Mouse (Mus musculus): Measurements from ENCODE around the gene P3h3. TPM values are rescaled to one million over a fixed set of nuclear protein-coding genes. Genes with fewer than 3 reads are reported as not detected.
A peak's percentile ranks its signal among the peaks of the same experiment; 100 is the strongest.
"Not testable (repeated sequence)": the region's sequence is repeated elsewhere in the genome, so short reads cannot be mapped to it uniquely, and the experiment has no call there.

Gene P3h3
- polyA plus RNA-seq, 1 experiment from 2014 or later: 60.5 TPM

DNA sequence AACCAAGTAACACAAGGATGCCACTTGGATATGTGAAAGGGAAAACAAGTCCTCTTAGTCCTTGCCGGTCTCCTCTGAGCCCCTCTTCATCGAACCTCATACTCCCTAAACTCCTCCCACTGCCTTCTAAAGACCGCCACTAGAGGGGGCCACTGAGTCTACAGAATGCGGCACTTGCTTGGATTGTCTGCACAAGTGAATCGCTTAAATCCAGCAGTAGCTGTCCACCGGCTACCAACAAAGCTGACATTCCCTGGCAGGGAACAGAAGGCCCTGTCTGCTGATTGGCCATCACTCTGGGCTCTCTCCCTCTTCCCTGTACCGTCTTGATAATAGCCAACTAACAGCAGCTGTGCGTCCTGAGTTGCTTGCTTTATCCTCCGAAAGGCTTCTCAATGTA is 10.2 kb downstream of the P3h3 start:
- no peak overlapping the region; the same call in 1 of the 2 replicates for H3K4me3 ChIP-seq
- 0 out of 2 replicates have a peak overlapping the region, but pooled peaks have one; percentile 0 for H3K4me2 ChIP-seq
- H3K27ac ChIP-seq: no peak overlapping the region
- no peaks in the 10 kb centered on the region for H3K9me3 ChIP-seq
- peak; percentile 63 for ATAC-seq (ENCODE audit: insufficient number of reproducible peaks, insufficient read depth, low FRiP score, low TSS enrichment, low read depth)
- peaks cover 67% of the 10 kb centered on the region for H3K36me3 ChIP-seq
- H3K4me1 ChIP-seq: 0 out of 2 replicates have a peak, but pooled peaks cover 6% of the 10 kb centered on the region
- no peak overlapping the region for H3K9ac ChIP-seq
- WGBS: 14% methylated on average over 9 of the region's 9 CpGs
- H3K27me3 ChIP-seq: no peaks in the 10 kb centered on the region

DNA sequence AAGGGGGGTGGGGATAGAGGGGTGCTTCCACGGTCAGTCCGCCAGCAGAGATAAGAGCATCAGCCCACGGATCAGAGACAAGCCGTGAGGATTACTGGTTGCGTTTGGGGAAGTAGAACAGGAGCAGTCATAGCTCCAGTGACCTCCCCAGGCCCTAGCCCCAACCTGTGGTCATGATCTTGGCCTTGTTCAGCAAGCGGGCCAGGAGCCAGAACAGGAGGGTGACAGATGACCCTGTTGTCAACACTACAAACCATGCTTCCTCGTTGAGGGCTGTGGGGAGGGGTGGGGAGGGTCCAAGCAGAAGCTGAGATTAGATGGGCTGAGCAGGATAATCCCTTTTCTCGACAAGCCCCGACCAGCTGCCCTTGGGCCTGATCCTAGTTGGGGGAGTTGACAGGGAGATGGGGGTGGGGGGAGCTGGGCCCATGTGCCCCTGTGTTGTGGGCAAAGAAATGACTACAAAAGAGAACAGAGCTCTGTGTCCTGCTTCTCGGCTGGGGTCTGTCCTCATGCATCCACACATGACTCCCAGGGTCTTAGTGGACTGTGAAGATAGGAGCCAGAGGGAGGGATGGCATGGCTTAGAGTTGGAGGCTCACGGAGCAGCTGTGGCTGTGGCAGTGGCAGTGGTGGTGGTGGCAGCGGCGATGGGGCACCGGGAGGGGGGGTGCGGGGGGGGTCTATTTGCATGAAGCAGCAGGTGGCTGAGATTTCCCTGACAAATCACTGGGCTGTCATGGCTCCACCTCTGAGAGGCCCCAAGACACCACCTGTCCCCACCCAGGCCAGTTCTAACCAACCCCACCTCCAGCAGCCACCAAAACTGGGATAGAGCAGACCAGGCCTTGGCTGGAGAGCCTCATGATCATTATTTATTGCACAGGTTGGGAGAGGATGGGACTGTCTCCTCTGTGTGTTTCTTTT is 17.0 kb downstream of the P3h3 start, which contains the start of gene Gnb3:
TSS of gene Gnb3 (minus strand) at position 35 of the 927 bp plus-strand sequence.
- Histone ChIP-seq H3K9ac (peak within 1 kb of the TSS; percentile 58), H3K4me2 (peak within 1 kb of the TSS; percentile 28), H3K27me3 (no peaks in the 10 kb centered on the region), H3K27ac (no peak within 1 kb of the TSS), H3K36me3 (peaks cover 35% of the 10 kb centered on the region), H3K4me1 (peaks cover 22% of the 10 kb centered on the region), H3K9me3 (no peaks in the 10 kb centered on the region), H3K4me3 (no peak within 1 kb of the TSS)
- ATAC-seq (ENCODE audit: insufficient number of reproducible peaks, insufficient read depth, low FRiP score, low TSS enrichment, low read depth): no peak
- WGBS: 25% methylated on average over 15 of the region's 15 CpGs

DNA sequence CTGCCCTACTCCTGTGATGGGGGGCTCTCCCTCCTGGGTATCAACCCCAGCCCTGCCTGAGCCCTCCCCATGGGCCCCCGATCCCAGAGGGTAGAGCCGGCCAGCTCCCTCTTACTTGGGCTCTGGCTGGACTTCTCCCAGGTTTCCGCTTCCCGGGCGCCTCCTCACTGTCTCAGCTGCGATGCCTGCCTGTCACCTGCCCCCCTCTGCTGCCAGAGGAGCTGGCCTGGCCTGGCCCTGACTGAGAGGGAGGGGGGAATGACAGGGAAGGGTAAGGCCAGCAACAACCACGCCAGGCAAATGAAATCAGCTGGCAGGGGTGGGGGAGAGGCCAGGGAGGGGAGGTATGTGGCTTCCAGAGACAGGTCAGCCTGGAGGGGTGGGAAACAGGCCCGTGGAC is 17.7 kb downstream of the P3h3 start:
- H3K4me1 ChIP-seq: peaks cover 28% of the 10 kb centered on the region
- peak overlapping the region; percentile 28 for H3K4me2 ChIP-seq
- no peaks in the 10 kb centered on the region for H3K9me3 ChIP-seq
- ATAC-seq (ENCODE audit: insufficient number of reproducible peaks, insufficient read depth, low FRiP score, low TSS enrichment, low read depth): no peak
- no peaks in the 10 kb centered on the region for H3K27me3 ChIP-seq
- no peak overlapping the region for H3K4me3 ChIP-seq
- 7% methylated on average over 8 of the region's 8 CpGs for WGBS
- H3K9ac ChIP-seq: peak overlapping the region; percentile 58
- H3K36me3 ChIP-seq: peaks cover 28% of the 10 kb centered on the region
- no peak overlapping the region for H3K27ac ChIP-seq

DNA sequence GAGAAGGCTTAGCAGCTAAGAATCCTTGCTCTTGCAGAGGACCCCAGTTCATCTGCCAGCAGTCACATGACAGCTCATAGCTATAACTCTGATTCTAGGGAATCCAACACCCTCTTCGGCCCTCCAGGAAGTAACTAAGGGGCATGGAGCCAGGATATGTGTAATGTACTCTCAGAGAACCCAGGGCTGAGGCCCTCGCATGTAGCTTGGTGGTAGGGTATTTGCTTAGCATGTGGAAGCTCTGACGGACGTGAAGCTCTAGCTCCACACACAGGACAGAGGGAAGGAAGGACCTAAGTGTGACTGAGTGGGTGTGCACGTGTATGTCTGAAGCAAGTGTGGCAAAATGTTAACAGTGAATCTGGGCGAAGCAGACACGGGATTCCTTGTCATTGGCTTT is 21.1 kb downstream of the P3h3 start:
- H3K27me3 ChIP-seq: no peaks in the 10 kb centered on the region
- WGBS: 75% methylated on average over 7 of the region's 7 CpGs

DNA sequence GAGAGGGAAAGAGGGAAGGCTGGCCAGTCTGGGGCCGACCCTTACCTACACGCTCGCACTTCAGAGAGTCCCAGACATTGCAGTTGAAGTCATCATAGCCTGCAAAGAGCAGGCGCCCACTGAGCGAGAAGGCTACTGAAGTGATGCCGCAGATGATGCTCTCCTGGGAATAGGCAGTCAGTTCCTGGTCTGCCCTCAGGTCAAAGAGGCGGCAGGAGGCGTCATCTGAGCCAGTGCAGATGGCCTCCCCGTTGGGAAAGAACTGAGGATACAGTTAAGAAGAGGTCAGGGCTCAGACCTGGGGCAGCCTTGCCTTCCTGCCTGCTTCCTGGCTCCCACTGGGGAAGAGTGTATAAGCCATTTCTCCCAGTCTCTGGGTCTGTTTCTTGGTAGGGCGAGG is 22.0 kb downstream of the P3h3 start:
- peaks cover 28% of the 10 kb centered on the region for H3K36me3 ChIP-seq
- H3K4me1 ChIP-seq: peaks cover 44% of the 10 kb centered on the region
- H3K4me3 ChIP-seq: no peak overlapping the region
- WGBS: 40% methylated on average over 10 of the region's 10 CpGs
- H3K27ac ChIP-seq: no peak overlapping the region; the same call in 1 of the 2 replicates
- peak overlapping the region; percentile 46; the same call in 1 of the 2 replicates for H3K9ac ChIP-seq
- ATAC-seq (ENCODE audit: insufficient number of reproducible peaks, insufficient read depth, low FRiP score, low TSS enrichment, low read depth): no peak
- no peaks in the 10 kb centered on the region for H3K27me3 ChIP-seq
- H3K9me3 ChIP-seq: no peaks in the 10 kb centered on the region
- no peak overlapping the region for H3K4me2 ChIP-seq

More for the DNA sequence above, 21.1 kb downstream of the P3h3 start:
- H3K4me3 ChIP-seq: no peak overlapping the region
- H3K9me3 ChIP-seq: no peaks in the 10 kb centered on the region
- H3K36me3 ChIP-seq: peaks cover 32% of the 10 kb centered on the region
- no peak for ATAC-seq (ENCODE audit: insufficient number of reproducible peaks, insufficient read depth, low FRiP score, low TSS enrichment, low read depth)
- H3K4me2 ChIP-seq: no peak overlapping the region
- peaks cover 37% of the 10 kb centered on the region for H3K4me1 ChIP-seq
- no peak overlapping the region for H3K27ac ChIP-seq
- 0 out of 2 replicates have a peak overlapping the region, but pooled peaks have one; percentile 32 for H3K9ac ChIP-seq

DNA sequence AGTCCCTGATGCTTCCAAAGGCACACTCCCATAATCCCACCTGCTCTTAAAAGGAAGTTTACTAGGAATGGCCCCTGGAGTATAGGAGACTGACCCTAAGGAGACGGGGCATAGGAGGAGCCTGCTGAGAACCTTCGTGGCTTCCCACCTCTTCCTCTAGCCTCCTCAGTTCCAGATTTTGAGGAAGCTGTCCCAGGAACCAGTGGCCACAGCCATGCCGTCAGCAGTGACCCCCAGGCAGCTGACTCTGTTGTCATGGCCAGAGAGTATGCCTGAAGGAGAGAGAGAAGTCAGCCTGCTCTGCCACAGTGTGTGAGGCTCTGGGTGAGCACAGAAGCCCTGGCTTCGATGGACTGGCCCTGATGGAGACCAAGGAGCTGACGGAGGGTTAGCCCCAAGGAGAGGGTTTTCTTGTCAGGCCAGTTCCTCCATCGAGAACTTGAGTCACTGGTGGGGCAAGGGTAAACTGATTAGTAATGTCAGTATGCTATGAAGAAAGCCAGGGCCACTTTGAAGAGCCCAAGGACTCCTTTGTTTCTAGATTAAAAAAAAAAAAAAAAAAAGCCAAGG is 23.0 kb downstream of the P3h3 start:
- no peak for ATAC-seq (ENCODE audit: insufficient number of reproducible peaks, insufficient read depth, low FRiP score, low TSS enrichment, low read depth)
- Histone ChIP-seq H3K9ac (no peak overlapping the region), H3K9me3 (no peaks in the 10 kb centered on the region), H3K4me3 (no peak overlapping the region), H3K4me1 (peaks cover 41% of the 10 kb centered on the region), H3K27ac (no peak overlapping the region; the same call in 1 of the 2 replicates), H3K36me3 (peaks cover 28% of the 10 kb centered on the region), H3K4me2 (no peak overlapping the region), H3K27me3 (no peaks in the 10 kb centered on the region)
- WGBS: 82% methylated on average over 6 of the region's 6 CpGs

DNA sequence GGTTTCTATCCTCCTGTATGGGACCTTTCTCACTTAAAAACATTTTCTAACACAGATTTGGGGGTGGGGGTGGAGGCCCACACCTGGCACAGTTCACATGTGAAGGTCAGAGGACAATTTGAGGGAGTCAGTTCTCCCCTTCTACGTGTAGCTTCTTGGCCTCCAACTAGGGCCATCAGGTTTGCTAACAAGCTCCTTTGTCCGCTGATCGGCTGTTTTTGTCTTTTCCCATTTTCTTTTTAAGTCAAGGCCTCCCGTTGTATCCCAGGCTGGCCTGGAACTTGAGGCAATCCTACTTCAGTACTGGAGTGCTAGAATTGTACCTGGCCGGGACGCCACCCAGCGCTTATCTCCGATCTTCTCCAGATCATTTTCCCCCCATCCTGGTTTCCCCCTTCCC is 25.9 kb downstream of the P3h3 start:
- Histone ChIP-seq H3K4me1 (peaks cover 50% of the 10 kb centered on the region), H3K4me3 (peak overlapping the region; percentile 67), H3K27ac (no peak overlapping the region), H3K9me3 (no peaks in the 10 kb centered on the region), H3K27me3 (no peaks in the 10 kb centered on the region), H3K36me3 (peaks cover 32% of the 10 kb centered on the region), H3K4me2 (peak overlapping the region; percentile 92; the same call in 1 of the 2 replicates), H3K9ac (0 out of 2 replicates have a peak overlapping the region, but pooled peaks have one; percentile 8)
- 91% methylated on average over 8 of the region's 8 CpGs for WGBS
- no peak for ATAC-seq (ENCODE audit: insufficient number of reproducible peaks, insufficient read depth, low FRiP score, low TSS enrichment, low read depth)

DNA sequence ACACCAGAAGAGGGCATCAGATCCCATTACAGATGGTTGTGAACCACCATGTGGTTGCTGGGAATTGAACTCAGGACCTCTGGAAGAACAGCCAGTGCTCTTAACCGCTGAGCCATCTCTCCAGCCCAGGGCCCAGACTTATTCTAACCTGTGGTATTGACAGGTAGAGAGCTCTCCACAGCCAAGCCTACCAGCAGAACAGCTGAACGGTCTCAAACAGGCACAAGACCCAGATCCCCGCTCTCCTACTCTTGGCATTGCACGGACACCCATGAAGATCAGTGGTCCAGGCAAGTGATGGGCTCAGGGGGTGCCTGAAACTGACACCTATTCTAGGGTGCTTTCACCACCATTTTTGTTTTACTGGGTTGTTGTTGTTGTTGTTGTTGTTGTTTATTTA is 26.4 kb downstream of the P3h3 start:
- 90% methylated on average over 4 of the region's 4 CpGs for WGBS
- 0 out of 2 replicates have a peak overlapping the region, but pooled peaks have one; percentile 8 for H3K9ac ChIP-seq
- H3K27me3 ChIP-seq; ATAC-seq (ENCODE audit: insufficient number of reproducible peaks, insufficient read depth, low FRiP score, low TSS enrichment, low read depth); H3K27ac ChIP-seq; H3K9me3 ChIP-seq: not testable (repeated sequence)
- H3K36me3 ChIP-seq: peaks cover 34% of the 10 kb centered on the region
- H3K4me2 ChIP-seq: peak overlapping the region; percentile 92
- H3K4me1 ChIP-seq: peaks cover 45% of the 10 kb centered on the region
- H3K4me3 ChIP-seq: peak overlapping the region; percentile 67

DNA sequence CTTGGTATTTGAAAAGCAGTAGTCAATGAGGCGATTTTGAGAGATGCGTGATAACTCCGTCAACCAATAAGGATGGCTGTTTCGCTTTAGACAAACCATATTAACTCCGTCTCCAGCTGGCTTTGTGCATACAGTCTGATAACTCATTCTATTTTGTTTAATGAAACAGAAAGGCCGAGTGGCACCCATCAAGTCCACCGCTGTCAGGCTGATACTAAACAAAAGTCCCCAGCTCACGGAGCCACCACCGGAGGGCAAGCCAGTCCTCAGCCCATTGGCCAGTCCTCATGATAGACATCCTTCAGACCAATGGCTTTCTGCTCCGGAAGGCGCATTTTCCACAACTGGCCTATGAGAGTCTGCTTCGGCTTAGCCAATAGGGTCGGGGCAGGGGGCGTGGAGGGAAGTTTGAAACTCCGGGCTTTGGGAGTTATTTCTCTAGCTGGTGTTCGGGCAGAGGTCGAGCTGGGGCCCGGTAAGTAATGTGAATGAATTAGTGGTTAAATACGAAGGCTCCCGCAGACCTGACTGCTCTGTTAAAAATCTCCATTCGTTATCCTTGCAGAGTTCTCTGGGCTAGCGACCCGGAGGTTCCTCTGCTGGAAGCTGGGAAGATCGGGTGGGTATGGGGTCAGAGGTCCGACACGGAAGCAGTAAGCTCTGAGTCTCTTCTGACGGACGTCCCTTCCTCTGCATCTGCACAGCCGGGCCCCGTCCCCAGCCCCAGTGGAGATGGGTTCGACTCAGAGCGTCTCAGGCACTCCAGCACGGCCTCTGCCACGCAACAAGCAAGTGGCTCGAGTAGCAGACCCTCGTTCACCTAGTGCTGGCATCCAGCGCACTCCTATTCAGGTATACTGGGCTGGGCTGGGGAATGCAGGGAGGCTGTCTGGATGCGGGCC is 27.5 kb downstream of the P3h3 start:
- Histone ChIP-seq H3K36me3 (peaks cover 45% of the 10 kb centered on the region), H3K4me3 (peak overlapping the region; percentile 67), H3K4me1 (peaks cover 35% of the 10 kb centered on the region), H3K9me3 (no peaks in the 10 kb centered on the region), H3K27ac (peak overlapping the region; percentile 92), H3K27me3 (no peaks in the 10 kb centered on the region), H3K9ac (peak overlapping the region; percentile 87), H3K4me2 (peak overlapping the region; percentile 92)
- under 1% methylated on average over 38 of the region's 38 CpGs for WGBS
- ATAC-seq (ENCODE audit: insufficient number of reproducible peaks, insufficient read depth, low FRiP score, low TSS enrichment, low read depth): peak; percentile 84

DNA sequence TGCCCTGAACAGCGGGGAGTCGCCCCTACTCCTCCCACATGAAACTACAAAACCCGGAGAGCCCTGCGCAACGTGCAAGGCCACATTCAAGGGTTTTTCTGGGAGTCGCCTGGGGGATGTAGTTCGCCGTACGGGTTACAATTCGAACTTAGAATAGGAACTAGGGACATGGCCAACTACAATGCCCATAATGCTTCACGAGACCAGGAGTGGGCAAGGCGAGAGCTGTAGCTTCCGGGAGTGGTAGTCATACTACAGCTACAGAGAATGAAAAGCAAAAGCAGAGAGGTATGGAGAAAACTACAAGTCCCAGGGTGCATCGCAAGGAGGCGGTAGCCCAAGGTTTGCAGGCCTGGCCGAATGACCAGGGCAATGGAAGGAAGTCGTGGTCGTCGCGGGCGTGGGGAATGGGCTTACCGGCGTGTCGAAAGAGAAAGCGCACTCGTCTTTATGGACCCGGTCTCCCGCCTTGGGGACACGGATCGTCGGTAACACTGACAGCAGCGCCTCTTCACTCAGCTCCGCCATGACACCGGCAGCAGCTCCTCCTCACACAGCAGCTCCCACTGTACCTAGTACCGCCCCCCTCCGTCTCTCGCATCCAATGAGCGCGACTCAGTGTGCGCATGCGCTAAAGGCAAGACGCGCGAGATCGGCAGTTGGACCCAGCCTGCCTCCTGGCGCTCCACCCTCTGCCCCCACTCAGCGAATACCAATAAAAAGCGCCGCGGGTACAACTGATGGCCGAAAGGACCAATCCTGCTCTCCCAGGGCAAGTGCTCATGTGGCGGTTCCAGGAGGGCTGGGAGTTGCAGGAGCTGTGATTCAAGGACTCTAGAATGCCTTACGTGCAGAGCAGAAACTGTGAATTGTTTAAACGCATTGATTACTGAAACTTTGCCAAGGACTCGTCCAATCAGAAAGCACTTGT is 28.4 kb downstream of the P3h3 start, which contains the start of the genes Usp5 and Cdca3:
TSS of gene Usp5 (minus strand) at position 617 of the 931 bp plus-strand sequence.
TSS of gene Cdca3 (plus strand) at position 680 of the 931 bp plus-strand sequence.
- peaks cover 48% of the 10 kb centered on the region for H3K36me3 ChIP-seq
- peak; percentile 95 for ATAC-seq (ENCODE audit: insufficient number of reproducible peaks, insufficient read depth, low FRiP score, low TSS enrichment, low read depth)

More for the DNA sequence above, 28.4 kb downstream of the P3h3 start, which contains the start of the genes Usp5 and Cdca3:
- Histone ChIP-seq H3K4me2 (peak within 1 kb of the TSS; percentile 92), H3K9me3 (no peaks in the 10 kb centered on the region), H3K4me1 (peaks cover 34% of the 10 kb centered on the region), H3K27me3 (no peaks in the 10 kb centered on the region), H3K9ac (peak within 1 kb of the TSS; percentile 87), H3K27ac (peak within 1 kb of the TSS; percentile 92), H3K4me3 (peak within 1 kb of the TSS; percentile 67)
- WGBS: under 1% methylated on average over 55 of the region's 55 CpGs
